Mouse (Mus musculus): ENCODE data around the gene Hoxa6.

DNA sequence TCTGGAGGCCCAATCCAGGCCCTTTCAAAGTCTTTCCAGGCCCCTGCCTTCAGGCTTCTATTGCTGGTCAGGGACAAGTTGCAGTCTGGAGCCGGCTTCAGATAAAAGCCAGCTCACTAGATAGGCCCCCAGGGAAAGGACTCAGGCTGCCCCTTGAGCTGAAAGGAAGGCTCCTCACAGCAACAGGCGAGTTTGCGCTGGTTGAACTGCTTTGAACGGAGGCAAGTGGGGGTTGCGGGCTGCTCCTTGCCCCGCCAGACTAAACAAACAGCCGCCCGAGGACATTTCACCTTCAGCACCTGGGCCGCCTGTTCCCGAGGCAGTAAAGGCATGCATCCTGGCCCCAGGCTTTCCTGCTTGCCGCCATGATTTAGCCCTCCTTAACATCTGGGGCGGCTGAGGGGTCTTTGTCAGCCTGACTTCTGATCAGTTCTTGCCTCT, 35.2 kb upstream of the Hoxa6 start:
- no peak for TF ChIP-seq CTCF (IDR thresholded peaks at IDR 0.05; ENCODE audit: low read depth)
- TF ChIP-seq EP300 (optimal IDR thresholded peaks at IDR 0.05), result no peak
